9 mouse cellular contexts compared by ENCODE assay signal in genomic region chr1:119457993-119458605, GRCm38 (mm10). TPM values are rescaled to one million over a fixed set of nuclear protein-coding genes. Genes with fewer than 3 reads are reported as not detected.
DNase-seq lines count a peak whose midpoint lies in the region; ATAC-seq and TF ChIP-seq lines count a peak whose summit lies in the region.
"Had no signal": no experiment of that assay in that cellular context is flagged by ENCODE, and none has a peak within 500 bp of the region (broad histone marks: within the 10 kb centered on the region; RNA-seq: fewer than 3 reads in every experiment).

No protein-coding gene starts in this region.

- H3K27ac ChIP-seq in embryonic facial prominence, embryonic 15.5 days (replicated peaks) = no peak overlapping the region
- no peak overlapping the region for H3K27ac ChIP-seq in heart, embryonic 14.5 days (replicated peaks in 1 of 2; ENCODE audit: control insufficient read depth in 1 of 2, insufficient read depth in 1 of 2, low read depth in 2 of 2, low read length in 2 of 2)
- H3K27ac ChIP-seq in lung, postnatal 0 days (ENCODE audit: low read length) = no peak overlapping the region
- H3K27ac ChIP-seq: neural tube, embryonic 12.5 days had no signal

- no peak overlapping the region for H3K4me3 ChIP-seq in G1E (ENCODE audit: low read depth, low read length)
- no peak overlapping the region for H3K4me3 ChIP-seq in embryonic facial prominence, embryonic 15.5 days (replicated peaks)
- H3K4me3 ChIP-seq in heart, embryonic 14.5 days (ENCODE audit: control insufficient read depth in 1 of 2, insufficient read depth in 1 of 2, low read depth in 1 of 2, low read length in 2 of 2) = no peak overlapping the region
- H3K4me3 ChIP-seq in lung, postnatal 0 days (ENCODE audit: low read depth, low read length) = no peak overlapping the region
- H3K4me3 ChIP-seq: neural tube, embryonic 12.5 days had no signal

- 5% methylated on average over 10 of the region's 10 CpGs for WGBS in embryonic facial prominence, embryonic 15.5 days
- 10% methylated on average over 10 of the region's 10 CpGs for WGBS in heart, embryonic 14.5 days
- 2% methylated on average over 10 of the region's 10 CpGs for WGBS in large intestine, adult 2 months
- WGBS in lung, postnatal 0 days = 12% methylated on average over 10 of the region's 10 CpGs

- TF ChIP-seq CTCF in G1E (IDR thresholded peaks at IDR 0.05; ENCODE audit: low read depth, low read length) = peak; percentile 53; the same call in 1 of the 2 replicates
- TF ChIP-seq CTCF in lung, postnatal 0 days (IDR thresholded peaks at IDR 0.05) = peak; percentile 77

- H3K36me3 ChIP-seq in G1E (replicated peaks) = no peaks in the 10 kb centered on the region
- no peaks in the 10 kb centered on the region for H3K36me3 ChIP-seq in embryonic facial prominence, embryonic 15.5 days
- no peaks in the 10 kb centered on the region for H3K36me3 ChIP-seq in heart, embryonic 14.5 days (ENCODE audit: control insufficient read depth, insufficient read depth, low read length)
- no peaks in the 10 kb centered on the region for H3K36me3 ChIP-seq in lung, postnatal 0 days (ENCODE audit: insufficient read depth, low read length)
- H3K36me3 ChIP-seq: neural tube, embryonic 12.5 days had no signal

- no peak overlapping the region for H3K9ac ChIP-seq in embryonic facial prominence, embryonic 15.5 days
- no peak overlapping the region for H3K9ac ChIP-seq in heart, embryonic 14.5 days (ENCODE audit: low read length)
- no peak overlapping the region for H3K9ac ChIP-seq in lung, postnatal 0 days (replicated peaks; ENCODE audit: low read depth)
- H3K9ac ChIP-seq: neural tube, embryonic 12.5 days had no signal

- DNase-seq in G1E (ENCODE audit: low spot score) = peak; percentile 54
- DNase-seq in adrenal gland, postnatal 36 days = peak; percentile 71 to 76
- peak; percentile 28 for DNase-seq in large intestine, adult 2 months (ENCODE audit: low read depth, low spot score)
- DNase-seq in lung, postnatal 0 days (ENCODE audit: low spot score) = peak; percentile 84
- peak; percentile 22 for DNase-seq in retina, adult 2 months (ENCODE audit: low read depth, low spot score)
- peak; percentile 42 for DNase-seq in yolk sac, embryonic 10.5 days (ENCODE audit: low spot score)

- no peaks in the 10 kb centered on the region for H3K9me3 ChIP-seq in G1E (replicated peaks)
- H3K9me3 ChIP-seq in embryonic facial prominence, embryonic 15.5 days (replicated peaks) = no peaks in the 10 kb centered on the region
- H3K9me3 ChIP-seq in heart, embryonic 14.5 days (ENCODE audit: control insufficient read depth, low read length) = no peaks in the 10 kb centered on the region
- H3K9me3 ChIP-seq in lung, postnatal 0 days (ENCODE audit: low read length) = no peaks in the 10 kb centered on the region
- H3K9me3 ChIP-seq: neural tube, embryonic 12.5 days had no signal

- peaks cover 25% of the 10 kb centered on the region for H3K4me1 ChIP-seq in G1E (ENCODE audit: insufficient read depth, low read depth, low read length)
- peaks cover 22% of the 10 kb centered on the region for H3K4me1 ChIP-seq in embryonic facial prominence, embryonic 15.5 days
- H3K4me1 ChIP-seq in heart, embryonic 14.5 days (ENCODE audit: control insufficient read depth in 2 of 2, insufficient read depth in 2 of 2, low read length in 2 of 2) = peaks cover 0 to 5% of the 10 kb centered on the region in 2 experiments; a peak in 2 of 4 replicates
- H3K4me1 ChIP-seq in lung, postnatal 0 days (ENCODE audit: insufficient read depth, low read depth, low read length) = no peaks in the 10 kb centered on the region

- TF ChIP-seq EP300 in lung, postnatal 0 days (IDR thresholded peaks at IDR 0.05) = no peak

- 0 out of 2 replicates have a peak, but pooled peaks have one; percentile 43 for ATAC-seq in G1E (ENCODE audit: extremely low read depth, insufficient number of reproducible peaks, low FRiP score, poor library complexity, severe bottlenecking)
- ATAC-seq in embryonic facial prominence, embryonic 15.5 days (ENCODE audit: insufficient number of reproducible peaks, low FRiP score, low TSS enrichment, low read depth) = peak; percentile 27; the same call in 1 of the 2 replicates
- ATAC-seq in heart, embryonic 14.5 days (ENCODE audit: insufficient number of reproducible peaks, insufficient read depth, low FRiP score, low read depth) = no peak
- ATAC-seq in lung, postnatal 0 days = peak; percentile 32

- H3K4me2 ChIP-seq in embryonic facial prominence, embryonic 15.5 days (replicated peaks) = peak overlapping the region; percentile 40
- H3K4me2 ChIP-seq in heart, embryonic 14.5 days (ENCODE audit: low read length) = peak overlapping the region; percentile 35
- no peak overlapping the region for H3K4me2 ChIP-seq in lung, postnatal 0 days (replicated peaks; ENCODE audit: low read depth, low read length)

- peaks cover 41% of the 10 kb centered on the region for H3K27me3 ChIP-seq in G1E (ENCODE audit: insufficient read depth, low read length)
- H3K27me3 ChIP-seq in embryonic facial prominence, embryonic 15.5 days = 0 out of 2 replicates have a peak, but pooled peaks cover 4% of the 10 kb centered on the region
- H3K27me3 ChIP-seq in heart, embryonic 14.5 days (ENCODE audit: control insufficient read depth, insufficient read depth, low read length) = peaks cover 5% of the 10 kb centered on the region; the same call in 1 of the 2 replicates
- H3K27me3 ChIP-seq in lung, postnatal 0 days (replicated peaks; ENCODE audit: insufficient read depth, low read length) = no peaks in the 10 kb centered on the region
- H3K27me3 ChIP-seq: neural tube, embryonic 12.5 days had no signal

RNA-seq across cellular contexts. Expression of gene Inhbb, which starts 36.1 kb away (rescaled TPM):
- not detected in 2 replicates for total RNA-seq in G1E (2014; fragmentation: Nextera tagmentation)
- total RNA-seq in G1E (2017) = under 0.01 and 0.05 TPM in 2 replicates
- not detected in 2 replicates for polyA plus RNA-seq in G1E (2012)
- 1 to 10 TPM; 2.2 to 2.8 TPM for total RNA-seq in adrenal gland, postnatal 36 days (2021)
- 1.6 and 1.9 TPM in 2 replicates for polyA plus RNA-seq in embryonic facial prominence, embryonic 15.5 days (2015; fragmentation: Nextera tagmentation; extraction: Ambion mirVana)
- 0.39 and 0.47 TPM in 2 replicates for polyA plus RNA-seq in heart, embryonic 14.5 days (2014; fragmentation: Nextera tagmentation; extraction: Ambion mirVana)
- polyA plus RNA-seq in large intestine, adult 2 months (2012; rRNA removed) = 0.81 and 0.96 TPM in 2 replicates
- 2.4 and 2.9 TPM in 2 replicates for polyA plus RNA-seq in lung, postnatal 0 days (2015; fragmentation: Nextera tagmentation; extraction: Ambion mirVana)

RNA-seq across cellular contexts. Expression of gene Ralb, which starts 46.5 kb away (rescaled TPM):
- total RNA-seq in G1E (2014; fragmentation: Nextera tagmentation) (37.4 and 39.9 TPM in 2 replicates), G1E (2017) (91.8 and 97.4 TPM in 2 replicates)
- polyA plus RNA-seq in G1E (2012) = 51.5 and 60.5 TPM in 2 replicates
- 10 to 100 TPM; 54.5 to 69.6 TPM for total RNA-seq in adrenal gland, postnatal 36 days (2021)
- 119 and 121 TPM in 2 replicates for polyA plus RNA-seq in embryonic facial prominence, embryonic 15.5 days (2015; fragmentation: Nextera tagmentation; extraction: Ambion mirVana)
- polyA plus RNA-seq in heart, embryonic 14.5 days (2014; fragmentation: Nextera tagmentation; extraction: Ambion mirVana) = 116 and 127 TPM in 2 replicates
- polyA plus RNA-seq in large intestine, adult 2 months (2012; rRNA removed) = 51.7 TPM in 2 replicates
- 151 and 177 TPM in 2 replicates for polyA plus RNA-seq in lung, postnatal 0 days (2015; fragmentation: Nextera tagmentation; extraction: Ambion mirVana)

Comparison
In these comparisons a context has a peak if more than half of its experiments do, and no peak if none do; other contexts are left out.
1. DNase-seq: peak in every context shown above with its lines; median percentile 84 in lung, postnatal 0 days; 74 in adrenal gland, postnatal 36 days; 54 in G1E; 42 in yolk sac, embryonic 10.5 days; 28 in large intestine, adult 2 months; 22 in retina, adult 2 months.